Mouse (Mus musculus) C2C12 (cell line): ENCODE data around the gene Sele. TPM values are rescaled to one million over a fixed set of nuclear protein-coding genes. Genes with fewer than 3 reads are reported as not detected.

Experiments used
- H3K27me3 ChIP-seq: one replicate; pipeline ENCODE4 v1.6.1; 2011; ENCODE audit not compliant: control insufficient read depth, insufficient read depth, insufficient read length
- H3K36me3 ChIP-seq: one replicate; pipeline ENCODE4 v1.6.1; 2011; ENCODE audit not compliant: control insufficient read depth, insufficient read depth
- H3K4me3 ChIP-seq: one replicate; pipeline ENCODE4 v1.5.1; 2011; ENCODE audit warnings: mild to moderate bottlenecking, control low read depth; ENCODE audit not compliant: poor library complexity, insufficient read depth, severe bottlenecking
- H3K79me2 ChIP-seq: one replicate; pipeline ENCODE4 v1.6.1; 2011; ENCODE audit not compliant: control insufficient read depth, insufficient read depth
- H3K79me3 ChIP-seq: one replicate; pipeline ENCODE4 v1.6.1; 2011; ENCODE audit warnings: low read depth, control low read depth
- H3ac ChIP-seq: one replicate; pipeline ENCODE3; 2011; ENCODE audit warnings: low read depth; ENCODE audit not compliant: control insufficient read depth, insufficient read length
- CEBPB ChIP-seq: IDR thresholded peaks from one replicate; pipeline ENCODE4 v1.6.1; 2011; ENCODE audit warnings: low read depth, mild to moderate bottlenecking, control low read depth, moderate library complexity
- CTCF ChIP-seq: IDR thresholded peaks from one replicate; pipeline ENCODE4 v1.5.1; 2011; ENCODE audit not compliant: control insufficient read depth, insufficient read depth, insufficient read length
- FOSL1 ChIP-seq: IDR thresholded peaks from one replicate; pipeline ENCODE4 v1.8.0; 2011; ENCODE audit warnings: mild to moderate bottlenecking, low read length; ENCODE audit not compliant: poor library complexity, insufficient read depth, severe bottlenecking
- MAX ChIP-seq: IDR thresholded peaks from one replicate; pipeline ENCODE4 v1.6.1; 2011; ENCODE audit warnings: mild to moderate bottlenecking, control low read depth
- MYOD1 ChIP-seq: IDR thresholded peaks from one replicate; pipeline ENCODE4 v1.6.1; 2011; ENCODE audit warnings: low read depth; ENCODE audit not compliant: control insufficient read depth, insufficient read length
- MYOG ChIP-seq: IDR thresholded peaks from one replicate; pipeline ENCODE4 v1.6.1; 2011; ENCODE audit not compliant: control insufficient read depth, insufficient read length; ENCODE audit errors: extremely low read depth
- USF1 ChIP-seq: IDR thresholded peaks from one replicate; pipeline ENCODE4 v1.6.1; 2011; ENCODE audit warnings: low read depth, mild to moderate bottlenecking, control low read depth, moderate library complexity
- polyA plus RNA-seq: library from polyadenylated mRNA; unstranded; fragments of >200 nt; fragmentation: generic; extraction: Trizol; gene quantifications from one replicate; pipeline ENCODE4 v1.2.1, GENCODE M21; 2012; ENCODE audit warnings: missing spikeins

Gene Sele
- polyA plus RNA-seq, 1 experiment, result 0.19 TPM

- no peaks in the 10 kb centered on the region for H3K27me3 ChIP-seq
- H3K4me3 ChIP-seq, result no peak overlapping the region
- no peaks in the 10 kb centered on the region for H3K79me3 ChIP-seq
- H3ac ChIP-seq, result no peak overlapping the region
- TF ChIP-seq CTCF (no peak), MAX (no peak), FOSL1 (no peak), MYOD1 (no peak), MYOG (no peak), CEBPB (no peak), USF1 (no peak)
- no peaks in the 10 kb centered on the region for H3K36me3 ChIP-seq
- no peaks in the 10 kb centered on the region for H3K79me2 ChIP-seq
Measured at GRCm38 (mm10) chr1:164061278-164061677, 13.2 kb downstream of the Sele start.

DNA sequence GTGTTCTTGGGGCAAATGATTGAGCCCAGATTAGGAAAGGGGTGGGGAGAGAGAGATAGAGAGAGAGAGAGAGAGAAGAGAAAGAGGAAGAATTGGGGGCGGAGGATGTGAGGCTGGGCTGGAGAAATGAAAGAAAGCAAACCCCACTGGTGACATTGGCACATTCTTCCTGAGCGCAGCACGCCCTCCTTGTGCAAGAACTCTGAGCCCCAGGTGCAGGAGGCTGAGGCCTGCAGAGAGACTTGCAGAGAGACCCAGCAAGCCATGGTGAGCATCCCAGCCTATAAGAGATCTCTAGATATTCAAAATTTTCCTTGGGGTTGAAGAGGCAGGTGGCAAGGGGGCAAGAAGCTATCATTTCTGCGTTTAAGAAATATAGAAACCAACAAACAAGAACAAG is 13.9 kb downstream of the Sele start, which contains the start of gene Sell:
Sell (plus strand) TSS at position 58 of the 400 bp plus-strand sequence.
- H3K79me2 ChIP-seq, result no peaks in the 10 kb centered on the region
- no peak for TF ChIP-seq CTCF
- TF ChIP-seq MYOD1, result no peak
- no peak for TF ChIP-seq CEBPB
- no peak for TF ChIP-seq MAX
- no peak for TF ChIP-seq MYOG
- TF ChIP-seq FOSL1, result no peak
- TF ChIP-seq USF1, result no peak
- no peak within 1 kb of the TSS for H3K4me3 ChIP-seq
- no peaks in the 10 kb centered on the region for H3K36me3 ChIP-seq
- H3K27me3 ChIP-seq, result no peaks in the 10 kb centered on the region
- no peak within 1 kb of the TSS for H3ac ChIP-seq
- no peaks in the 10 kb centered on the region for H3K79me3 ChIP-seq

DNA sequence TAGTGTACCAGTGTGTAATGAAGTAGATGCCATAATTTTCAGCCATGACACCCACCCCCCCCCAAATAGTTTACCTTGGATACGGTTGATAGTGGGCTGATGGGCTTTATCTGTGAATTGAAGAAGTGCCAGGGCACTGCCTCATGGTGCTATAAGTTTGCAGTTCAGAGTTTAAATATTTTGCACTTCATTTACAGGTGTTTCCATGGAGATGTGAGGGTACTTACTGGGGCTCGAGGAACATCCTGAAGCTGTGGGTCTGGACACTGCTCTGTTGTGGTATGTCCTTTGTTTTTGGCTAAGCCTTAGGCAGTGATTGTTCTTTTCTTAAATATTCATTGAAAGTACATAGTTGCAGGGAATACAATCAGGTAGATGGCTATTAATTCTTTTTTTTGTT is 14.8 kb downstream of the Sele start:
- no peaks in the 10 kb centered on the region for H3K79me2 ChIP-seq
- no peaks in the 10 kb centered on the region for H3K36me3 ChIP-seq
- no peak overlapping the region for H3K4me3 ChIP-seq
- no peaks in the 10 kb centered on the region for H3K27me3 ChIP-seq
- no peaks in the 10 kb centered on the region for H3K79me3 ChIP-seq
- TF ChIP-seq MYOG (no peak), CTCF (no peak), MYOD1 (no peak), CEBPB (no peak), FOSL1 (no peak), USF1 (no peak), MAX (no peak)
- no peak overlapping the region for H3ac ChIP-seq

GRCm38 (mm10) chr1:164063745-164064144 is 15.7 kb downstream of the Sele start:
- H3K27me3 ChIP-seq, result no peaks in the 10 kb centered on the region
- H3K79me2 ChIP-seq, result no peaks in the 10 kb centered on the region
- H3ac ChIP-seq, result no peak overlapping the region
- H3K4me3 ChIP-seq, result no peak overlapping the region
- no peak for TF ChIP-seq CTCF
- no peak for TF ChIP-seq FOSL1
- no peak for TF ChIP-seq MYOD1
- no peak for TF ChIP-seq CEBPB
- H3K79me3 ChIP-seq, result no peaks in the 10 kb centered on the region
- H3K36me3 ChIP-seq, result no peaks in the 10 kb centered on the region

GRCm38 (mm10) chr1:164069261-164069660 is 21.2 kb downstream of the Sele start:
- Histone ChIP-seq H3K79me3 (no peaks in the 10 kb centered on the region), H3K36me3 (no peaks in the 10 kb centered on the region), H3K79me2 (no peaks in the 10 kb centered on the region), H3K27me3 (no peaks in the 10 kb centered on the region), H3ac (no peak overlapping the region), H3K4me3 (no peak overlapping the region)
- TF ChIP-seq FOSL1 (no peak), MYOD1 (no peak), MYOG (no peak), USF1 (no peak), CTCF (no peak), CEBPB (no peak), MAX (no peak)

- Histone ChIP-seq H3K79me2 (no peaks in the 10 kb centered on the region), H3K27me3 (no peaks in the 10 kb centered on the region), H3K4me3 (no peak overlapping the region), H3K36me3 (no peaks in the 10 kb centered on the region), H3ac (no peak overlapping the region), H3K79me3 (no peaks in the 10 kb centered on the region)
- TF ChIP-seq CTCF, result no peak
- no peak for TF ChIP-seq MYOD1
- no peak for TF ChIP-seq USF1
- no peak for TF ChIP-seq FOSL1
- TF ChIP-seq MYOG, result no peak
- TF ChIP-seq MAX, result no peak
- no peak for TF ChIP-seq CEBPB
Measured at GRCm38 (mm10) chr1:164070461-164070860, 22.4 kb downstream of the Sele start.
